Mouse (Mus musculus) ES-CJ7 (cell line): ENCODE data around the gene Palm2.
A peak's percentile ranks its signal among the peaks of the same experiment; 100 is the strongest.

Experiments used
- DNase-seq: peaks from one replicate; pipeline ENCODE4 v3.0.0; 2011; ENCODE audit warnings: low read depth, low spot score

Palm2 gene

DNA sequence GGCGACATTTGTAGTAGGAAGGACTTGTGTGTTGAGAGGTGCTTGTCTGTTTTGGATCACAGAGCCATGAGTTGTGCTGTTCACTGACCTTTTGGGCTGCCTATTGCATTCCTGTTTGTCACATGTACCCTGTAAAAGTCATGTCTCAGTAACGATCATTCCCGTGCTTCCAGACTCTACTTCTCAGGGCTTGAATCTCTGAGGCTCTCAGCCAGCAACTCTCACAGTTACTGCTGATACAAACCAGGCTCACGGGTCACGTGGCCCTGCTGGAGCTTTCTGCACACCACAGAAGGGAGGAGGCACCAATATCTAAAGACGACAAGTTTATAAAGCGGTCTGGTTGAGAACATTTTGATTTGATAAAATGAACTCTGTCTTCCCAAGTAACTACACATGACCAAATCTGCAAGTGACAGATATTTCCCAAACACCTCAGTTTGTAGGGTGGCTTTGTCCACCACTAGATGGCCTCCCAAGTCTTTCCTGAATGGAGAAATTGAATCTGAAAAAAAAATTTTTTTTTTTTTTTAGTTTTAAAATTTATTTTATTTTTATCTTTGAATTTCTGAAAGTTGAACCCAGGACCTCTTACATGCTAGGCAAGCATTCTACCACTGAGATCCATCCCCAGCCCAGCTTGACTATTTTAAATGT lies 236.9 kb downstream of the Palm2 start:
- no peak for DNase-seq

DNA sequence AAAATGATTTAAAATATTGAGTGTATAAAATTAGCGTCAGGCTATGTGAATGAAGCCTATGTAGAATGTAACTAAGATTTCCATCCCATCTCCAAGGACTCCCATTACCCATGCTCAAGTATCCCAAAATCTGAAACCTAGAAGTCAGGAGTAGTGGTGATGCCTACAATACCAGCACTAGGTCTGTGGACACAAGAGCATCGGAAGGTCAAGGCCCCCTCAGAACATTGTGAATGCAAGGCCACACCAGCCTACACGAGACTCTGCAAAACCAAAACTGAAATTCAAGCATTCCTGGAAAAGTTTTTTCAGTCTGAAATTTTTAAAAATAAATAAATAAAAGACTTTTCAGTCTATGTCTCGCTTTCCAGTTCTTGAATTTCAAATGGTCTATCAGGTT lies 238.5 kb downstream of the Palm2 start:
- DNase-seq = no peak

DNA sequence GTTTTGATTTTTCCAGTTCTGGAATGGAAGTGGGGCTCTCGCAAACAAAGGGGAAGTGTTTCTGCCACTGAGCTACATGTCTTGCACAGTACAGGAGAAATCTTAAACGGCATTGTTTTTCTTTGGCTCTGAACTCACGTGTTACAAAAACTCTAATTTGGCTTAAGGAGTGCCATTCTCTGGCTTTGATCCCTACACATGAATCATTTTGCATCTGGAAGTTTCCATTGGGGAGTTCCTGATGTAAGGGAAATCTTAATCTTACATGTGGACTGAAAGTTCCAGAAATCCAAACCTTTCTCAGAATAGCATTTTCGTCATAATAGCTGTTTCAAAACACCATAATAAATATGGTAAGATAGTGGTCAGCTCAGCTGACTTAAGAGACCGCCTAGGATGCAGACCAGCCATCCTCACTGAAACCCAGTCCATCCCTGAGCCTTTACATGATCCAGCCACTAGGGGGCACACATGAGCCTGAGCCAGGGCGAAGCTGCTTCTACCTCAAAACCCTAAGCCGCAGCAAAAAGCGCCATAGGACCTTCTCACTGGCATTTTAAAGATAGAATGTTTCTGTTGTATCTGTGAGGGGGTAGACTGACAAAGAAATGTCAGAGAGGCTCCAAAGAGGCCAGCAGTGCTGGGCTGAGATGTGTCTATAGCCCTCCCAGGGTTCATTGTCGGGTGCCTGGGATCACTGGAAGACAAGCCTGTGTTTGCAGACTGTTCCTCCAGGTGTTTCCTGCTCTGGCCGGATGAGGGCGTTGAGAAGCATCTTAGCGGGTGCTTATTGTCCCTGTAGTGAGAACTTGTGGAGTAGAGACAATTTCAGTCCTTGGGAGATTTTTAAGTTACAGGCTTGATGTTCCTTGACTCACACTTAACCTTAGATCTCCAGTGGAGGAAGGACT lies 239.2 kb downstream of the Palm2 start:
- peak; percentile 90 for DNase-seq

DNA sequence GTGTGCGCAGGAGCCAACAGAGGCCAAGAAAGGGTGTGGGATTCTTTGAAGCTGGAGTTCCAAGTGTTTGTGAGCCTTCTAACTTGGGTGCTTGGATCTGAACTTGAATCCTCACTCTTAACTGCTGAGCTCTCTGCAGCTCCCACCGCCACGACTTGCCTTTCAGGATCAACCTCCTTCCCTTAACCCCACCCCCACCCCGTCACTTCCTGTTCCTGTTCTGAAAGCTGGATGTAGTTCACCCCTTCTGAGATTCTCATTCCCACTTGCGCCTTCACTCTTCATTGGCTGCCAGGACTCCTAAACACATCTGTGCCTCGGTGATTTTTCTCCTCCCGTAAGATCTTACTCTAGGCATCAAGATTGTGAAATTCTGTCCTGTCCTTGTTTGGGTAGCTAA lies 240.3 kb downstream of the Palm2 start:
- peak; percentile 77 for DNase-seq

DNA sequence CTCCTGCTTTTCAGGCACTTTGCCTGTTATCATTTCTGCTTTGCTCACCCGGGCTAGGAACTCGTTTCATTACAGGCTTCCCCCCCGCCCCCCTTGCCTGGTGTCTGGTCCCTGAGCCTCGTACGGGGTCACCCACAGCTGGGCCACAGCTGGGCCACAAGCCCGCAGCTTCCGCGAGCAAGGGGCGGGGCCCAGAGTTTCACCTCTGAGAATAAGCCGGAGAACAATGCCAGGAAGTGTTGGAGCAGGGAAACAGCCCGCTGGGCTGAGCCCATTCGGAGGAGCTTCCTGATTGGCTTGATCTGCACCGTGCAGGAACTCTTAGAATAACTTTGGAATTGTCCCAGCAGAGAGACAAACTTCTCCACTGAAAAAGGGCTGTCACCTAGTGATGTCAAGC lies 241.3 kb downstream of the Palm2 start:
- DNase-seq = peak; percentile 79

DNA sequence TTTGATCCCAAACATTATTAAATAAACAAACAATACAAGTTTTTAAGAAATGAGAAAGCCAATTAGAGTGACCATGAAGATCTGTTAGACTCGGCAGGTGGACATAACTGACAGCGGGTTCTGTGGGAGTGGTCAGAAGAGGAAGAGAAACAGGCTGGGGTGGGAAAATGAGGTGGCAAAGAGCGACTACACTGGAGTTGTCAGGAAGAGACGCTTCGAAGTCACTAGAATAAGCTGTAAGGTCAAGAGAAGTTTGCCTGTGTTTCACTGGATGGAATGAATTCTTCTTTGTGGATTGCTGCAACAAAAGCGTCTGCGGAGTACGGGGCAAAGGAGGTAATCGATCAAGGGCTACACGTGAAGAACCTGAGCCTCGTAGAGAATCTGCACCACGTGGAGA lies 243.9 kb downstream of the Palm2 start:
- DNase-seq = no peak

DNA sequence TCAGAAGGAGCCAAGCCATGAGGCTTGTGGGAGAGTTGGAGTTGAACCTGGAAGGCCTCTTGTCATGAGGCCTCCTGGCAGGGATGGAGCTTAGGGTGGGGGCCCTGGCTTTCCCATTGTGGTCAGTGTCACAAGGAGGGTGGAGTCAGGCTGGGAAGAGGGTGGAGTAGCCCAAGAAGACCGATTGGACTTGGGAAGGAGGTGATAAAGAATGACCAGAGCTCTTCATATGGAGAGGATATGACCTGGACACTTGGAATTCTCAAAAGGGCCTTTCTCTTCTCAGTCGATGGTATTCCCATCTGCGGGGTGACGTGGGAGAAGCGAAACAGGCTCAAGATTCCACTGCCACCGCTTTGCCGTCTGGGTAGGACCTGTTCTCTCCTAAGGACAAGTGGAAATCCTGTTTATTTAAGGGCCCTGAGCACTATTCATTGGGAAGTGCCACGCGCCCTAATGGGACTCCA lies 245.0 kb downstream of the Palm2 start:
- no peak for DNase-seq

DNA sequence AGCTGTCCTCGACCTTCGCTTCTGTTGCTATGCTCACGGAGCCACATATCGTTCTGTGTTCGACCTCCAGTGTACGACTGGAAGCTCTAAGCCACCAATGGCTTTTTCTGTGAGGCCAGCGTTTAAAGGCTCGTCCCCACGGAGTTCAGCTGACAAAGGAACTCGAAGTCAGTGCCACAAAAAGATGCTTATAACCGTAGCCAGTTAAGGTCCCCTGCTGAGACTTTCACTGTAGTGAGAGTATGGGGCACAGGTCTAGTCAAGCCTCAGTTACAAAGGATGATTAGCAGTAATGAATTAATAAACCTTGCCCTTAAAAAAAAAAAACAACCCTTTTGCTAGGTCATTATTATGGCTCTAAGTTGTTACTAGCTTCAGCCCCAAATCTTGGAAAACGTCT lies 246.1 kb downstream of the Palm2 start:
- no peak for DNase-seq

DNA sequence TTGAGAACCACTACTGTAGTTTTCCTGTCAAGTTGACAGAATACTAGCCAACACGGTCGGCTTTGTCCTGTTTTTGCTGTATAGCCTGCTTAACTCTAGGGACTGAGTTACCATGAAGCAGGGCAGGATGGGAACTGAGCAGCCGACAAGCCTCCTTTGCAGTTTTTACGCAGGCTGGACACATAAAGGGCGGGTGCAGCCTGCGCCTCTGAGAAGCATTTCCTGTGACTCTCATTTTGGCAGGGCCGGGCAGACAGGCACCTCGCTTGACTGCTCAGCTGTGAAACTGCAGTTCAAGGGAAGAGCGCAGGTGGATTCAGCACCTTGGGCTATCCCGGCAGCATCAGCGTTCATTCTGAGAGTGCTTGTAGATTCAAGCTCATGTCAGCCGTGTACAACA lies 247.5 kb downstream of the Palm2 start:
- DNase-seq = peak; percentile 65

DNA sequence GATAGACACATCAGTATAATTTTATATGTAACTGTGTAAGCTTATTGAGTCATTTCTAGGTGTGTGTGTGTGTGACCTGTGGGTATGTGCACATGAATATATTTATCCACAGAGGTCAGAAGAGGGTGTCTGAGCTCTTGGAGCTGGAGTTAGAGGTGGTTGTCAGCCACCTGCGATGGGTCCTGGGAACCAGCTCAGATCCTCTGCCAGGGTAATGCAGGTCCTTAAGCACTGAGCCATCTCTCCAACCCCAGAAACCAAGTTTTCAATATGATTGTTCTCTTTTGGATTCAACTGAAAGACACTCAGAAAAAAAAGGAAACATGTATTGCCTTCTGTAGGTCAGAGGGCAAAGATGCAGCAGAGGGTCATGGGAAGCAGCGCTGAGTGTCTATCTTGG lies 248.3 kb downstream of the Palm2 start:
- DNase-seq = no peak

DNA sequence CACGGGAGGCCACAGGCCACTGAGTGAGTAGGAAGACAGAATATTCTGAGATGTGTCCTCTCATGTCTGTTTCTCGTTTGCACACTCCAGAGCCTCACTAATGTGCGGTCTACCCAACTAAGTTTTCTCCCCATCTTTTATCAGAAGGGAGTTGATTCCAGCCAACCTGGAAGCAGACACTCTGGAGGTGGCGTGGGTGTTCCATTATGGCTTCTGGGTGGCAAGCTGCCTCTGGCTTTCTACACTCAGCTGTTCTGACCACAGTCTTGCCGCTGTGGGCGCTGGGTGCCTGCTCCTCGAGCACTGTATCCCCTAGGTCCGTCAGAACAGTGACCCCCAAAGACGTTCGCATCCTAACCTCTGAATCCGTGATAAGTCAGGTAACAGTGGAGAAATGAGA lies 248.9 kb downstream of the Palm2 start:
- DNase-seq = no peak

DNA sequence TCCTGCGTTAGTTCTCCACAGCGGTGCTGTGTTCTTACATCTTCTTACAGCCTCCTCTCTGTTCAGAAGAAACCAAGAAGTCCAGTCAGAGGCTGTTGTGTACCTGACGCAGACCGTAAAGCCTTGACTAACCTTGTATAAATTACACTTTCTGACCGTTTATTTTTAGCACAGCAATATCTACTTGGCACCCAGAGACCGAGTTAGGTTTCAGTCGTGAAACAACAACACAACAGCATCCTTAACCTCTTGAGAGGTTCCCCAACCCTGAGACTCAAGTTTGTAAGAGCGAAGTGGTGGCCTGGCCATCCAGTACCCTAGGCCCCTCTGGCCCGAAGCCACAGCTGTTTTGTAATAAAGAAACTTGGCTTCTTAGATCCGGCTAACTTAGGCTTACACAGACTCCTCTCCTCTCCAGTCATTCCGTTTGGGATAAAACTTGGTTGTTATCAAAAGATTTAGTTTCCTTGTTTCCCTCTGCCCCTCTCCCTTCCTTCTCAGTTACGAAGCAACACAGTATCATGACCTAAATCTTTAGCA lies 250.7 kb downstream of the Palm2 start:
- no peak for DNase-seq

DNA sequence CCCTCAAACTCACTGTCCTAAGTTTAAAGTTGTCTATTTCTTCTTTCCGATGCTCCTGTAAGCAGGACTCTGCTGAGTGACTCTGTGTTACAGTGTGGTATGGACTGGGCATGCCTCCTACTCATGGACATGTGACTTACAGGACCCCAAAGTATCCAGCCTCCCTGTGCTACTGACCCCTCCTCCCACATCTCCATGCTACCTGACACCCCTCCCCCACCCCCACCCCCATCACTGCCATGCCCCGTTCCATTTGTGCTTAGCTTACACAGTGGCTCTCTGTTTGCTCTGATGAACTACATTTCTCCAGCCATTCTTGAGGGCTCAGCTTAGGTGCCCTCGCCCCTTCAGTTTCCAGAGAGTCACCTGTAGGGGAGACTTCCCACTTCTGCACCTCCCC lies 252.7 kb downstream of the Palm2 start:
- peak; percentile 53 for DNase-seq

DNA sequence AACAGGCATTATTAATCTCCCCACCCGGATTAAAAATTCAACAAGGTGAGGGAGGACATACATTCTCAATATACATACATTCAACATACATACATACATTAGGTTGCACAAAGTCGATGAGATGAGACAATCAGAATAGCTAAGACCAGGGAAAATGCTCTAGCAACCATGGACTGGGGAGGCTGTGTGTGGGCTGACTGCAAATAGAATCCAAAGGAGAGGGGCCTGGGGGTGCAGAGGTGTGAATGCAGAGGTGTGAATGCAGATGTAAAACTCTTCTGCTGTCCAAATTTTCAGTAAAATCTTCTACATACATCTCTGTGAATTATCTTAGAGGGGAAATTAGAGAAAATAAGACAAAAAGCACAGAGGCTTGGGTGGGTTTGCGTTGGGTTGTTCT lies 253.5 kb downstream of the Palm2 start:
- DNase-seq = no peak

DNA sequence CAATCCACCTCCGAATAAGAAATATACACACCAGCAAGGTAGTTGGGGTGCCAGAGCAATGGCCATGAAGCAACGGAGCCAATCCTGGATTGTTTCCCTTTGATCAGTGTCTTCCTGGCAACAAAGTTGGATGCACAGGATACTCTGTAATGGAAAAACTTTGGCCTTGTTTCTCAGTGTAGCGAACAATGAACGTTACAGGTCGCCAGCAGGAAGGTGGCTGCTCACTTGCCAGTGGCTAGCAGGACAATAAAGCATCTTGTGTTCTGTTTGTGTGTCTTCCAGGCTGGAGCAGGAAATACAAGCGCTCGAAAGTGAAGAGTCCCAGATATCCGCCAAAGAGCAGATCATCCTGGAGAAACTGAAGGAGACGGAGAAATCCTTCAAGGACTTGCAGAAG lies 254.1 kb downstream of the Palm2 start:
- no peak for DNase-seq

DNA sequence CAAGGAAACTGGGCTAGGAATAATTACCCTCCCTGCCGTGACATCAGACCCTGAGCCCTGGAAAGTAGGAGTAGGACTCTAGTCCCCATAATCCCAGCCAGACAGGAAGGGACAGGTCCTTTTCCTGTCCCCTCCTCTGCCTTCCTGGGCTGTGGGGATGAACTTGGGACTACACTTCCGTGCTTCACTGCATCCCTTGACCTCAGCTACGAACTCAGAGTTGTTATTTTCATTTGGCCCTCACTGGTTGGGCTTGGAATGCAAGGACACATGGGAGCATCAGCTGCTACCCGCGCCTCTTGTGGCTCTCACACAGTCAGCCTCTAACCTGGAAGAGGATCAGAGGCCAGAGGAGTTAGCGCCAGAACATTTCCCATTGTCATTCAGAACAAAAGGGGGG lies 256.0 kb downstream of the Palm2 start:
- DNase-seq = peak; percentile 70

DNA sequence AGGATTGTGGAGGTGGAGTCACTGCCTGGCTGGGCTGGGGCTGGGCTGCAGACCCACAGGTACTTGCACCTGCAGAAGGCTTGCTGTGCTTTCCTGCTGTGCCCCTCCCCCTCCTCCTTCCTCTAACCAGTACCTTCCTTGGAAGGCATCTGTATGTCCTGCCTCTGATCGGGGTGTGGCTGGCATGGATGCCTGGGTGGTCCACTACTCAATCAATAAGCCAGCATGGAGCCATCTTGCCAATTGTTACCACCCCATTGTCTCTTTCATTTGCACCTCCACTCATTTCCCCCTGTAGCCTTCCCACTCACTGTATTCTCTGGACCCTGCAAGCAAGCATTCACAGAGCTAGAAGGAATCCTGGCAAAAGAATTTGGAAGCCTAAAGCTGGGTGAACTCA lies 256.8 kb downstream of the Palm2 start:
- DNase-seq = peak; percentile 99

DNA sequence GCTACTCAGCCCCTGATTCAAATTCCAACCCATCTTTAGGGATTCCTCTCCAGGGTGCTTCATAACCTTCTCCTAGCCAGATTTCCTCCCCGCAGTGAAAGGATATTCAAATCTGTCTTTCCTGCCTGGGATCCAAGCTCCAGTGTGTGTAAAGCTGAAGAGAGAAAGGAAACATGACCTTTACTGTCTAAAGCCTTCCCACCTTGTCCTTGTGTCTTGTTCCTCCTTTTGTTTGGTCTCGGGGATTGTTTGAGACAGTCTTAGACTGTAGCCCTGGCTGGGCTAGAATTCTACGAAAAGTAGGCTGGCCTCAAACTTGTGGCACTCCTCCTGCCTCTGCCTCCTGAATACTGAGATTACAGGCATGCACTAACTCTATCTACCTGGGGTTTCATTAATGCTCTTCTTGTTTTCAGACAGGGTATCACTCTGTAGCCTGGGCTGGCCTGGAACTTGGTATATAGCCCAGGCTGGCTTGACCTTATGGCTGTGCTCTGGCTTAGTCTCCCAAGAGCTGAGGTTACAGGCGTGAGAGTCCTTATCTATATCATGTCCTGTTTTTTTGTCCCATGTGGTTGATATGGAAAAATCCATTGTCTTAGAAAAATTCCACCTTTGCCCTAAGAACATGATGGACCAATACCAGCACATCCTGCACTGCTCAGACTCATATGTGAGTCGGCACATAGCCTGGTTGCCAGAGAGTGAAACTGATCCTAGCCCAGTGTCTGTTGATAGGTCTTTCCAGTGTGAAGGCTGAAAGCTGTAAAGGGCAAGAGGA lies 260.5 kb downstream of the Palm2 start:
- DNase-seq = peak; percentile 67

DNA sequence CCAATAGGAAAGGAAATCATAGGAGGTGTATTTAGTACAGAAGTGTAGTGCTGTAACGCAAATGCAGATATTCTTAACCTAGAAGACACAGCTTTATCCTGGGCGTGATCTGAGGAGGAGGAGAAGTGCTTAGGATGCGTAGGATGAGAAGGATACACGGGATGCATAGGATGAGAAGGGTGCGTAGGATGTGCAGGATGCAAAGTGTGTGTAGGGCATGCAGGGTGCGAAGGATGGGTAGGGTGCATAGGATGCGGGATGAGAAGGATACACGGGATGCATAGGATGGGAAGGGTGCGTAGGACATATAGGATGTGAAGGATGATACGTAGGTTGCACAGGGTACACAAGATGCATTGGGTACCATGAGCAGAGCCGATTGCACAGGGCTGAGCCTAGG lies 262.9 kb downstream of the Palm2 start:
- DNase-seq = no peak

DNA sequence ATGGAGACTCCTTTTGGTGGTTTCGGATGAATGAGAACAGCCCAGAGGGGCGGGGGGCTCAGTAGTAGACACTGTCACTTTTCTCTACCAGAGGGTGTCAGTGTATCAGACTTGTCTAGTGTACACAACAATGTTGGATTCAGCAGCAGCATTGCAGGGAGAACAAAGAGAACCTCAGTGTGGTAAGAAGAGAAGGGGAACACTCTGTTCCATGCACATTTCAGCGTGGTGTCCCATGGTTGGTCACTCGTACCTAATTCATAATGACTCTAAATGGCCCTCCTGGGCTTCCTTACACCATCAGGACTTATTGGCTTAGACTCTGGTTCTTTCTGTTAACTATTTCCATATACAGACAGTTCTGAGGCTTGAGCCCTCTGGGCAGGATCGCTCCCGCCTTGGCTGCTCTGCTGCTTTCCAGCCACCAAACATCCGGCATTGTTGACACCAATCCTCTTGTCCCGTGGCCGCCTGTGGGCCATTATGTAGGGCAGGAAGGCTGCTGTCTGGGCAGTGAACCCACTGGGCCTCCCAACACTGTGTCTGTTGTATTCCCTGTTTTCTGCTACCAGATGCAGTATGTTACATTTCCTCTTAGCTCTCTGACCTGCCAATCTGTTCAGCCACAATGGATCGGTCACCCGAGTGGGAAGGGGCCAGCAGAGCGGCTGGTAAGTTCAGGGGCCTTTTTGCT lies 264.0 kb downstream of the Palm2 start:
- no peak for DNase-seq

DNA sequence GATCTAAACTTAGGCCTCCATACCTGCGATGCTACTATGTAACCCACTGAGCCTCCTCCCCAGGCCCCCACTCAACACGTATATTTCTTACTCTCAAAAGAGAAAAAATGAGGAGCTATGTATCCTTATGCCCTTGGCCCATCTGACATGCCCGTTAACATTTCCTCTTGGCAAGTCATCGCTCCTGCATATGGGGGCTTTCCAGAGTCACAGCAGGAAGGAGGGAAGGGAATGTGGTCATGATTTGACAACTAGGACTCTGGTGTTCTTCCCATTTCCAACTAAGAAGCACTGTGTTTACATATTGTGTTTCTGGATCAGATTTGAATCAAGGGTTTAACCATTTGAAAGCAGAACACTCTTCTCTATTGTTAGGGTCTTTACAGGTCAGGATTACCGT lies 267.5 kb downstream of the Palm2 start:
- DNase-seq = no peak
